Mouse (Mus musculus) spleen, adult 2 months (tissue): ENCODE data around the gene Ska3. TPM values are rescaled to one million over a fixed set of nuclear protein-coding genes. Genes with fewer than 3 reads are reported as not detected.
A peak's percentile ranks its signal among the peaks of the same experiment; 100 is the strongest.
"Not testable (repeated sequence)": the region's sequence is repeated elsewhere in the genome, so short reads cannot be mapped to it uniquely, and the experiment has no call there.

Experiments
- DNase-seq, 2 experiments: peaks; one replicate each; pipeline versions ENCODE4 v3.0.0 to v3.0.0-alpha.2; 2012 to 2021; ENCODE audit warnings: low spot score in 2 of 2, low read depth in 1 of 2
- H3K27ac ChIP-seq: fragments of 200-500 bp; 2 replicates; pipeline ENCODE4 v1.5.1; 2012; ENCODE audit warnings: low read length, inconsistent platforms; ENCODE audit not compliant: insufficient read depth
- H3K27me3 ChIP-seq: fragments of 200-500 bp; 2 replicates; pipeline ENCODE4 v1.6.1; 2012; ENCODE audit warnings: mild to moderate bottlenecking, moderate library complexity, low read length, inconsistent platforms; ENCODE audit not compliant: control insufficient read depth, insufficient read depth
- H3K36me3 ChIP-seq: fragments of 200-500 bp; 2 replicates; pipeline ENCODE4 v1.6.1; 2012; ENCODE audit warnings: mild to moderate bottlenecking, low read length, inconsistent platforms; ENCODE audit not compliant: control insufficient read depth, insufficient read depth
- H3K4me1 ChIP-seq: fragments of 200-500 bp; 2 replicates; pipeline ENCODE4 v1.6.1; 2011; ENCODE audit warnings: inconsistent platforms; ENCODE audit not compliant: control insufficient read depth, insufficient read depth, insufficient read length
- H3K4me3 ChIP-seq: fragments of 200-500 bp; 2 replicates; pipeline ENCODE4 v1.5.1; 2011; ENCODE audit warnings: mild to moderate bottlenecking, inconsistent platforms; ENCODE audit not compliant: insufficient read depth, insufficient read length; ENCODE audit errors: extremely low read depth
- CTCF ChIP-seq: fragments of 200-500 bp; IDR thresholded peaks from 2 replicates; pipeline ENCODE4 v1.5.1; 2011; ENCODE audit warnings: mild to moderate bottlenecking, inconsistent platforms; ENCODE audit not compliant: insufficient read depth, insufficient read length, insufficient replicate concordance; ENCODE audit errors: extremely low read depth
- POLR2A ChIP-seq: fragments of 200-500 bp; IDR thresholded peaks from 2 replicates; pipeline ENCODE4 v1.6.1; 2011; ENCODE audit warnings: low read depth, low read length, inconsistent platforms
- WGBS: fragments of 180-500 bp; shearing (Covaris S2); methylation state at CpG from one replicate; pipeline ENCODE4 v1.1.7; 2018; 5-methylcytosine and 5-hydroxymethylcytosine counted together
- polyA plus RNA-seq: library from polyadenylated mRNA; depleted of rRNA; stranded (reverse); fragments of >200 nt; gene quantifications from 2 replicates; pipeline ENCODE4 v1.2.3, GENCODE M21; 2012; rRNA removed

The Ska3 gene
- polyA plus RNA-seq, result 0.84 and 0.85 TPM in 2 replicates

DNA sequence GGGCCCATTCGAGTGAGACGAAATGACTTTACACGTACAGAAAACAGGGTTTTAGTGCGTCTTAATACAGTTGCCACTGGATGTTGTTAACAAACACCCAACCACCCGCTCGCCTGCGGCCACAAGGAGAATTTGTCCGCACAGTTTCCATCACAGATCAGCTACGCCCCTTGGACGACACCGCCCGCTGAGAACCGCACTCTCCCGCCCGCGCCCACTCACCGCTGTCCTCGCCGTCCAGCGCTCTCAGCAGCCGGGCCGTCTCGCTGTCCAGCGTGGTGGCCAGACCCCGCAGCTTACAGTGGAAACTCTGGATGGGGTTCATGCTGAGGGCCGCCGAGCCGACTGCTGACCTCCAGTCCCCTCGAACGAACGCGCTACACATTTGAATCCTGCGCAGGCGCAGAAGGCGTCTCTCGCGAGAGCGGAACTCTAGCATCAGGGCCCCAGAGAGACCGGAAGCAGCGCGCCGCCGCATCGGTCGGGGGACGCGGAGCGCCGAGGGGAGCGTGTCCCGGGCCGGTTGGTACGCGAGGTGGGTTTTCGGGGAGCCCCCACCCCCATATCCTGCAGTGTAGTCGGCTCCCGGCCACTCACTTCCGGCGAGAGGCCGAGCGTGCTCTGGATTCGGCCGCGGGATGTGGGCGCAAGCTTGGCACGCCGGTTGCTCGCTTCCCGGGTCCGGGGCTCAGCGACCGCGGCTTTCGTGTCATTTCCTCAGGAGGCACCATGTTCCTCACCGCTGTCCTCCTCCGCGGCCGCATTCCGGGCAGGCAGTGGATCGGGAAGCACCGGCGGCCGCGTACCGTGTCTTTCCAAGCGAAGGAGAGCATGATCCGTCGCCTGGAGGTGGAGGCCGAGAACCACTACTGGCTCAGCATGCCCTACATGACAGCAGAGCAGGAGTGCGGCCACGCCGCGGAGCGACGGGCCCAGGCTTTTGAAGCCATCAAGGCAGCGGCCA is at the start of gene Ska3, which contains the start of gene Mrpl57:
Ska3 (minus strand) TSS at position 398 of the 964 bp plus-strand sequence.
Mrpl57 (plus strand) TSS at position 447 of the 964 bp plus-strand sequence.
- peak; percentile 81 to 92 for DNase-seq
- Histone ChIP-seq H3K36me3 (no peaks in the 10 kb centered on the region; the same call in 1 of the 2 replicates), H3K27ac (peak within 1 kb of the TSS; percentile 96), H3K4me1 (peaks cover 4% of the 10 kb centered on the region), H3K4me3 (peak within 1 kb of the TSS; percentile 100), H3K27me3 (no peaks in the 10 kb centered on the region)
- TF ChIP-seq POLR2A (peak; percentile 91), CTCF (no peak)
- under 1% methylated on average over 96 of the region's 96 CpGs for WGBS

DNA sequence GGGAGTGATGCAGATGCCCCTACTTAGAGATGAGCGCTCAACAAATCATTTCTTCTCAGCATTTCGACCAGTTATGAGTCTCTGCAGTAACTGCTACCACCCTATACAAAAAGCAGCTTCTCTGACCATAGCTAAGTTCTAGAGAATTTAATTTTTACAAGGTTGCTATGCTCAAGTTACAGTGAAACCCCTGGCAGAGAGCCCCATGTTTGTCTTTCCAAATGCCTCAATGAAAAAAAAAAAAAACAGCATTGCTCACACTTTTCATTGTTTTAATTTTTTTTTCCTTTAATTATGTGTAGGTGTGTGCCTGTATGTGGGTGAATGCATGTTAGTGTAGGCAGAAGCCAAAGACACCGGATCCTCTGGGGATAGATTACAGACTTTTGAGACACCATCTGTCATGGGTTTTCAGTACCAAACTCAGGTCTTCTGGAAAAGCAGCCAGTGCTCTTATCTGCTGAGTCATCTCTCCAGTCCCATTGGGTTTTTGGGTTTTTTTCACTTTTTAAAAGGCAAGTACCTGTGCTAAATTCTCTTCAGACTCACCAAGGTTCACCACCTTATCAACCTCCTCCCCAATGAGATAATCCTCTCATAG is 40.8 kb upstream of the Ska3 start:
- WGBS, result 94% methylated on average over 3 of the region's 3 CpGs
- no peaks in the 10 kb centered on the region; the same call in 1 of the 2 replicates for H3K4me1 ChIP-seq
- no peak overlapping the region for H3K27ac ChIP-seq
- TF ChIP-seq CTCF (no peak), POLR2A (no peak)
- H3K4me3 ChIP-seq, result no peak overlapping the region
- DNase-seq, result no peak
- no peaks in the 10 kb centered on the region for H3K27me3 ChIP-seq
- H3K36me3 ChIP-seq, result peaks cover 5% of the 10 kb centered on the region; the same call in 1 of the 2 replicates

DNA sequence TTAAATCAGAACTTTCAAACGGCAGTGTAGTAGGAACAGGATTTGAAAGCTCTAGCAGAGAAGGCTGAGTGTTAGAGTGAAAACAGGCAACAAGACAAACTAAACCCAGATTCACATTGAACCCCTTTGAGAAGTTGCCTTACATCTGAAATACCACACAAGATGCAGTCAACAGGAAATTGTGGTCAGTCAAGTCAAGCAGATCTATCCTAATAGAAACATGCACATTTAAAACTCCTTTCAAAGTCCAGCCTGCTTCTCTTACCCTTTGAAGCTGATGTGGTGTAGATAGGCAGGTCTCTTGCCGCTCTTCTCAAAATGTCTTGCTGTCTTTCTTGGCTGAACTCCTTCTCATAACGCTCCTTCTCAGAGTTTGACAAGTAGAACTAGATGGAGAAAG is 39.3 kb upstream of the Ska3 start:
- Histone ChIP-seq H3K36me3 (peaks cover 3% of the 10 kb centered on the region; the same call in 1 of the 2 replicates), H3K27me3 (no peaks in the 10 kb centered on the region), H3K4me1 (no peaks in the 10 kb centered on the region; the same call in 1 of the 2 replicates), H3K4me3 (no peak overlapping the region), H3K27ac (peak overlapping the region; percentile 27; the same call in 1 of the 2 replicates)
- WGBS, result 46% methylated on average over 3 of the region's 3 CpGs
- peak in 1 of 2 experiments; percentile 19 for DNase-seq
- TF ChIP-seq POLR2A, result no peak
- no peak for TF ChIP-seq CTCF

DNA sequence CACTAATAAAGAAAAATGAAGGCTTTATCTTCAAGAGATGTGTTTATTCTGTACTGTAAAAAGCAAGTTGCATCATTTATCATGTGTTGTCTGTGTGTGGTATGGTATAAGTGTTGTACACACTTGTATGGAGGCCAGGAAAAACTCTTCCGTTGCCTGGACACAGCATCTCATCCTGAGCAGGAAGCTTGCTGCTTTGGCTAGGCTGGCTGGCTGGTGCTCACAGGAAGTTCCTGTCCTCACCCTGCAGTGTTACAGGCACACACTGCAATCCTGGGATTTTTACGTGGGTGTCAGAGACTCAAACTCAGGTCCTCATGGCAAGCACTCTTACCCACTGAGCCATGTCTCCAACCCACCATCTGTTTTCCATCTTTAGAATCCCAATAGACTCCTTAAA is 37.1 kb upstream of the Ska3 start:
- WGBS, result 76% methylated on average over 2 of the region's 2 CpGs
- TF ChIP-seq POLR2A, result no peak
- TF ChIP-seq CTCF, result no peak
- H3K36me3 ChIP-seq, result peaks cover 3% of the 10 kb centered on the region; the same call in 1 of the 2 replicates
- H3K27me3 ChIP-seq, result no peaks in the 10 kb centered on the region
- no peak overlapping the region for H3K4me3 ChIP-seq
- no peaks in the 10 kb centered on the region; the same call in 1 of the 2 replicates for H3K4me1 ChIP-seq
- H3K27ac ChIP-seq, result no peak overlapping the region
- no peak for DNase-seq

DNA sequence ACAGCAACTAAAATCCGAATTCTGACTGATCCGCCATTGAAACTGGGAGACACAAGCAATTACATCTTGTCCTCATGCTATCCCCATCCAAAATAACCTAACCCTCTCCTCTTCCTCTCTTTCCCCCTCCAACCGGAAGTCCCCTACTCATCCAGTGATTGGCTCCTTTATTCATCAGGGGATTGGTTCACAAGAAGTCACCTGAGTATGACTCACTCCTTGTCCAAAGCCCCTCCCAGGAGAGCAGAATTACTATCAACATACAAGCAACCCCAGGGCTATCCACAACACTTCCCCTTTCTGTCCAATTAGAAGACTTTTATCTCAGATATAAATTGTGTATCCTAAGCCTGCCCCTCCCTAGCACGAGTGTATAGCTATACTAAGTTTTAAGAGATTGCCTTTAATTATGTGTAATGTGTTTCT is 36.0 kb upstream of the Ska3 start:
- Histone ChIP-seq H3K36me3 (peaks cover 6% of the 10 kb centered on the region), H3K4me1 (no peaks in the 10 kb centered on the region; the same call in 1 of the 2 replicates), H3K27me3 (no peaks in the 10 kb centered on the region), H3K4me3 (no peak overlapping the region), H3K27ac (no peak overlapping the region)
- no peak for DNase-seq
- 85% methylated on average over 4 of the region's 4 CpGs for WGBS
- TF ChIP-seq POLR2A (no peak), CTCF (no peak)

DNA sequence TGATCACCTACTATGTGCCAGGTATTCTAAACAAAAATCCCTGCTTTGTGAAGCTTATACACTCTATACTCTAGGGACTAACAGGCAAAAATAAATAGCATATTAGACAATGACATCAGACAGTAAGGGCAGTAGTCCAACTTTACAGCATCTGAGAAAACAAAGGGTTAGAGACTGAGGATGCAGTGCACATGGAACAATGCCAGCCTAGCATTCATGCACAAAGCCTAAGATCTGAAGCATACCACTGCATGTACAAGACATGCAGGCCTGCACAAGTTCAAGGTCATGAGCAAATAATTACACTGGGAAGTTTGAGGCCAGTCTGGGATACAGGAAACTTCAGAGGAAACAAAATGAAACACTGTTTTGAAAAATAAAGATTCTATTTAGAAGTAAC is 33.5 kb upstream of the Ska3 start:
- Histone ChIP-seq H3K27me3 (no peaks in the 10 kb centered on the region), H3K4me1 (no peaks in the 10 kb centered on the region)
- TF ChIP-seq POLR2A (no peak), CTCF (no peak)

DNA sequence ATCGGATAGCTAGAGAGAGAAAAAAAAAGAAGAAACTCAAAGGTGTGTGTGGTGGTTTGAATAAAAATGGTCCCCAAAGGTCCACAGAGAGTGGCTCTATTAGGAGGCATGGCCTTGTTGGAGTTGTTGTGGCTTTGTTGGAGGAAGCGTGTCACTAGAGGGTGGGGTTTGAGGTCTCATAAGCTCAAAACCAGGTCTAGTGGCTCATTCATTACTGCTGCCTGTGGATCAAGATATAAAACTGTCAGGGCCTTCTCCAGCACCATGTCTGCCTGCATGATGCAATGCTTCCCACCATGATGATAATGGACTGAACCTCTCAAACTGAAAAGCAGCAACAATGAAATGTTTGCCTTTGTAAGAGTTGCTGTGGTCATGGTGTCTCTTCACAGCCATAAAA is 32.6 kb upstream of the Ska3 start:
- TF ChIP-seq POLR2A (no peak), CTCF (no peak)
- no peaks in the 10 kb centered on the region for H3K4me1 ChIP-seq

More for the DNA sequence above, 33.5 kb upstream of the Ska3 start:
- Histone ChIP-seq H3K36me3 (peaks cover 4% of the 10 kb centered on the region), H3K4me3 (no peak overlapping the region), H3K27ac (no peak overlapping the region)
- no peak for DNase-seq

DNA sequence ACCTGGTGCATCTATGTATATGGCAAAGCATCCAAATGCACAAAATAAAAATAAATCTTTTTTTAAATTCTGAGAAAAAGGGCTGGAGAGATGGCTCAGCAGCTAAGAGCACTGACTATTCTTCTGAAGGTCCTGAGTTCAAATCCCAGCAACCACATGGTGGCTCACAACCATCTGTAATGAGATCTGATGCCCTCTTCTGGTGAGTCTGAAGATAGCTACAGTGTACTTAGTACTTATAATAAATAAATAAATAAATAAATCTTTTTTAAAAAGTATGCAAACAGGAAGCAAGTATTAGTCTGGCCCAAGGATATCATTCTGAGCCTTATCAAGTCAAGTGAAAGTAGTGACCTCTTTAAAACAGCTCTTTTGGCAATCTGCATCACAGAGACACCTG is 30.1 kb upstream of the Ska3 start:
- not testable (repeated sequence) for H3K4me3 ChIP-seq, H3K4me1 ChIP-seq, H3K27ac ChIP-seq, DNase-seq, H3K27me3 ChIP-seq, H3K36me3 ChIP-seq

More for the DNA sequence above, 32.6 kb upstream of the Ska3 start:
- no peak for DNase-seq
- 90% methylated on average over 2 of the region's 2 CpGs for WGBS
- no peak overlapping the region for H3K27ac ChIP-seq
- peaks cover 4% of the 10 kb centered on the region for H3K36me3 ChIP-seq
- no peaks in the 10 kb centered on the region for H3K27me3 ChIP-seq
- no peak overlapping the region for H3K4me3 ChIP-seq
